14 mouse cellular contexts compared by ENCODE assay signal in genomic region chr11:3981536-3981935, GRCm38 (mm10). TPM values are rescaled to one million over a fixed set of nuclear protein-coding genes. Genes with fewer than 3 reads are reported as not detected.
A peak's percentile ranks its signal among the peaks of the same experiment; 100 is the strongest.
DNase-seq lines count a peak whose midpoint lies in the region; ATAC-seq lines count a peak whose summit lies in the region.
"Had no signal": no experiment of that assay in that cellular context is flagged by ENCODE, and none has a peak within 500 bp of the region (broad histone marks: within the 10 kb centered on the region; RNA-seq: fewer than 3 reads in every experiment).

No protein-coding gene starts in this region.

- peaks cover 9% of the 10 kb centered on the region; the same call in 1 of the 2 replicates for H3K27me3 ChIP-seq in kidney, embryonic 16.5 days (ENCODE audit: insufficient read depth, low read length)
- H3K27me3 ChIP-seq in embryonic facial prominence, embryonic 12.5 days, result peaks cover 14% of the 10 kb centered on the region; the same call in 1 of the 2 replicates
- H3K27me3 ChIP-seq in embryonic facial prominence, embryonic 15.5 days, result peaks cover 12% of the 10 kb centered on the region; the same call in 1 of the 2 replicates
- no peaks in the 10 kb centered on the region for H3K27me3 ChIP-seq in limb, embryonic 15.5 days
- H3K27me3 ChIP-seq in forebrain, embryonic 10.5 days (ENCODE audit: poor library complexity, severe bottlenecking), result peaks cover 31% of the 10 kb centered on the region

- ATAC-seq in kidney, embryonic 16.5 days (ENCODE audit: low FRiP score, low TSS enrichment), result no peak
- no peak for ATAC-seq in embryonic facial prominence, embryonic 12.5 days (ENCODE audit: insufficient number of reproducible peaks, insufficient read depth, low FRiP score, low TSS enrichment)
- no peak for ATAC-seq in embryonic facial prominence, embryonic 15.5 days (ENCODE audit: insufficient number of reproducible peaks, low FRiP score, low TSS enrichment, low read depth)
- no peak for ATAC-seq in limb, embryonic 15.5 days (ENCODE audit: insufficient number of reproducible peaks, low FRiP score, low TSS enrichment, low read depth)

- peaks cover 37% of the 10 kb centered on the region for H3K36me3 ChIP-seq in kidney, embryonic 16.5 days (ENCODE audit: insufficient read depth, low read length)
- peaks cover 40% of the 10 kb centered on the region for H3K36me3 ChIP-seq in embryonic facial prominence, embryonic 12.5 days
- H3K36me3 ChIP-seq in embryonic facial prominence, embryonic 15.5 days, result peaks cover 39% of the 10 kb centered on the region
- H3K36me3 ChIP-seq in limb, embryonic 15.5 days, result peaks cover 44% of the 10 kb centered on the region
- peaks cover 59% of the 10 kb centered on the region for H3K36me3 ChIP-seq in forebrain, embryonic 10.5 days (replicated peaks)

- no peak for DNase-seq in kidney, adult 18-20 months
- no peak for DNase-seq in spleen, adult 18-20 months
- no peak for DNase-seq in forebrain, embryonic 10.5 days (ENCODE audit: extremely low spot score, low spot score)
- DNase-seq: cerebellum, postnatal 10 days; gastrocnemius, postnatal 36 days; kidney, postnatal 36 days; liver, embryonic 13.5 days had no signal

- H3K4me3 ChIP-seq in kidney, embryonic 16.5 days (ENCODE audit: low read length), result no peak overlapping the region
- H3K4me3 ChIP-seq in embryonic facial prominence, embryonic 12.5 days, result no peak overlapping the region
- no peak overlapping the region for H3K4me3 ChIP-seq in embryonic facial prominence, embryonic 15.5 days (replicated peaks)
- H3K4me3 ChIP-seq in limb, embryonic 15.5 days, result no peak overlapping the region
- H3K4me3 ChIP-seq in forebrain, embryonic 10.5 days, result no peak overlapping the region
- H3K4me3 ChIP-seq: heart, embryonic 10.5 days; liver, embryonic 13.5 days had no signal

- peaks cover 19% of the 10 kb centered on the region; the same call in 1 of the 2 replicates for H3K4me1 ChIP-seq in kidney, embryonic 16.5 days (ENCODE audit: insufficient read depth, low read length)
- H3K4me1 ChIP-seq in embryonic facial prominence, embryonic 12.5 days, result peaks cover 16% of the 10 kb centered on the region
- H3K4me1 ChIP-seq in embryonic facial prominence, embryonic 15.5 days, result peaks cover 6% of the 10 kb centered on the region
- peaks cover 13% of the 10 kb centered on the region for H3K4me1 ChIP-seq in limb, embryonic 15.5 days
- H3K4me1 ChIP-seq in forebrain, embryonic 10.5 days, result peaks cover 26% of the 10 kb centered on the region

- WGBS in kidney, embryonic 16.5 days, result 50% methylated on average over 6 of the region's 6 CpGs
- WGBS in embryonic facial prominence, embryonic 12.5 days, result 33% methylated on average over 6 of the region's 6 CpGs
- WGBS in embryonic facial prominence, embryonic 15.5 days, result 30% methylated on average over 6 of the region's 6 CpGs
- 54% methylated on average over 6 of the region's 6 CpGs for WGBS in limb, embryonic 15.5 days
- WGBS in forebrain, embryonic 10.5 days, result 75% methylated on average over 6 of the region's 6 CpGs

- no peaks in the 10 kb centered on the region for H3K9me3 ChIP-seq in kidney, embryonic 16.5 days (ENCODE audit: low read length)
- no peaks in the 10 kb centered on the region for H3K9me3 ChIP-seq in embryonic facial prominence, embryonic 12.5 days
- H3K9me3 ChIP-seq in embryonic facial prominence, embryonic 15.5 days (replicated peaks), result no peaks in the 10 kb centered on the region
- H3K9me3 ChIP-seq in limb, embryonic 15.5 days, result no peaks in the 10 kb centered on the region
- H3K9me3 ChIP-seq in forebrain, embryonic 10.5 days, result no peaks in the 10 kb centered on the region
- H3K9me3 ChIP-seq: heart, embryonic 10.5 days; liver, embryonic 13.5 days had no signal

- H3K9ac ChIP-seq in kidney, embryonic 16.5 days (replicated peaks; ENCODE audit: low read length), result no peak overlapping the region
- no peak overlapping the region for H3K9ac ChIP-seq in embryonic facial prominence, embryonic 12.5 days
- no peak overlapping the region for H3K9ac ChIP-seq in embryonic facial prominence, embryonic 15.5 days
- H3K9ac ChIP-seq in limb, embryonic 15.5 days, result no peak overlapping the region
- H3K9ac ChIP-seq: liver, embryonic 13.5 days had no signal

- H3K27ac ChIP-seq in kidney, embryonic 16.5 days (ENCODE audit: low read length), result peak overlapping the region; percentile 48
- H3K27ac ChIP-seq in embryonic facial prominence, embryonic 12.5 days, result peak overlapping the region; percentile 61
- H3K27ac ChIP-seq in embryonic facial prominence, embryonic 15.5 days (replicated peaks), result peak overlapping the region; percentile 58; the same call in 1 of the 2 replicates
- 0 out of 2 replicates have a peak overlapping the region, but pooled peaks have one; percentile 27 for H3K27ac ChIP-seq in limb, embryonic 15.5 days
- no peak overlapping the region for H3K27ac ChIP-seq in forebrain, embryonic 10.5 days
- H3K27ac ChIP-seq: heart, embryonic 10.5 days; liver, embryonic 13.5 days had no signal

- no peak overlapping the region for H3K4me2 ChIP-seq in kidney, embryonic 16.5 days (replicated peaks; ENCODE audit: low read depth, low read length)
- no peak overlapping the region for H3K4me2 ChIP-seq in embryonic facial prominence, embryonic 12.5 days (replicated peaks)
- no peak overlapping the region for H3K4me2 ChIP-seq in embryonic facial prominence, embryonic 15.5 days (replicated peaks)
- no peak overlapping the region for H3K4me2 ChIP-seq in limb, embryonic 15.5 days
- H3K4me2 ChIP-seq: liver, embryonic 13.5 days had no signal

RNA-seq across cellular contexts. Expression of gene Gal3st1, which starts 1.9 kb away (rescaled TPM):
- polyA plus RNA-seq in kidney, embryonic 16.5 days (2015; fragmentation: Nextera tagmentation; extraction: Ambion mirVana), result 9.7 and 11.1 TPM in 2 replicates
- polyA plus RNA-seq in embryonic facial prominence, embryonic 12.5 days (2016; fragmentation: Nextera tagmentation; extraction: Ambion mirVana), result 2.2 and 2.4 TPM in 2 replicates
- 2.4 and 3.7 TPM in 2 replicates for polyA plus RNA-seq in embryonic facial prominence, embryonic 15.5 days (2015; fragmentation: Nextera tagmentation; extraction: Ambion mirVana)
- polyA plus RNA-seq in limb, embryonic 15.5 days (2015; fragmentation: Nextera tagmentation; extraction: Ambion mirVana), result 2.6 and 3.0 TPM in 2 replicates
- polyA plus RNA-seq in forebrain, embryonic 10.5 days (2016; fragmentation: Nextera tagmentation; extraction: Ambion mirVana), result 0.16 and 0.17 TPM in 2 replicates

RNA-seq across cellular contexts. Expression of gene 4930556J24Rik, which starts 5.0 kb away (rescaled TPM):
- 0.31 and 0.49 TPM in 2 replicates for polyA plus RNA-seq in kidney, embryonic 16.5 days (2015; fragmentation: Nextera tagmentation; extraction: Ambion mirVana)
- polyA plus RNA-seq in embryonic facial prominence, embryonic 12.5 days (2016; fragmentation: Nextera tagmentation; extraction: Ambion mirVana), result 0.18 and 0.25 TPM in 2 replicates
- 0.24 and 0.37 TPM in 2 replicates for polyA plus RNA-seq in embryonic facial prominence, embryonic 15.5 days (2015; fragmentation: Nextera tagmentation; extraction: Ambion mirVana)
- polyA plus RNA-seq in limb, embryonic 15.5 days (2015; fragmentation: Nextera tagmentation; extraction: Ambion mirVana), result 0.15 TPM in 1 of 2 replicates, not detected in the other
- 0.36 TPM in 2 replicates for polyA plus RNA-seq in forebrain, embryonic 10.5 days (2016; fragmentation: Nextera tagmentation; extraction: Ambion mirVana)
- polyA plus RNA-seq: forebrain, embryonic 11.5 days; liver, embryonic 13.5 days; thymus, postnatal 0 days had no signal

RNA-seq across cellular contexts. Expression of gene Pes1, which starts 17.8 kb away (rescaled TPM):
- polyA plus RNA-seq in kidney, embryonic 16.5 days (2015; fragmentation: Nextera tagmentation; extraction: Ambion mirVana), result 88.0 and 88.8 TPM in 2 replicates
- 79.1 and 82.2 TPM in 2 replicates for polyA plus RNA-seq in embryonic facial prominence, embryonic 12.5 days (2016; fragmentation: Nextera tagmentation; extraction: Ambion mirVana)
- 72.7 and 72.9 TPM in 2 replicates for polyA plus RNA-seq in embryonic facial prominence, embryonic 15.5 days (2015; fragmentation: Nextera tagmentation; extraction: Ambion mirVana)
- 76.6 and 77.4 TPM in 2 replicates for polyA plus RNA-seq in limb, embryonic 15.5 days (2015; fragmentation: Nextera tagmentation; extraction: Ambion mirVana)
- polyA plus RNA-seq in forebrain, embryonic 10.5 days (2016; fragmentation: Nextera tagmentation; extraction: Ambion mirVana), result 116 and 118 TPM in 2 replicates

RNA-seq across cellular contexts. Expression of gene Tcn2, which starts 49.6 kb away (rescaled TPM):
- polyA plus RNA-seq in kidney, embryonic 16.5 days (2015; fragmentation: Nextera tagmentation; extraction: Ambion mirVana), result 152 and 173 TPM in 2 replicates
- 34.6 and 36.1 TPM in 2 replicates for polyA plus RNA-seq in embryonic facial prominence, embryonic 12.5 days (2016; fragmentation: Nextera tagmentation; extraction: Ambion mirVana)
- 48.5 and 55.9 TPM in 2 replicates for polyA plus RNA-seq in embryonic facial prominence, embryonic 15.5 days (2015; fragmentation: Nextera tagmentation; extraction: Ambion mirVana)
- 49.4 and 56.2 TPM in 2 replicates for polyA plus RNA-seq in limb, embryonic 15.5 days (2015; fragmentation: Nextera tagmentation; extraction: Ambion mirVana)
- polyA plus RNA-seq in forebrain, embryonic 10.5 days (2016; fragmentation: Nextera tagmentation; extraction: Ambion mirVana), result 19.4 and 21.1 TPM in 2 replicates

RNA-seq across cellular contexts. Expression of gene Sec14l4, which starts 49.7 kb away (rescaled TPM):
- polyA plus RNA-seq in kidney, embryonic 16.5 days (2015; fragmentation: Nextera tagmentation; extraction: Ambion mirVana), result 0.41 TPM in 1 of 2 replicates, not detected in the other
- 0.23 TPM in 1 of 2 replicates, not detected in the other for polyA plus RNA-seq in embryonic facial prominence, embryonic 12.5 days (2016; fragmentation: Nextera tagmentation; extraction: Ambion mirVana)
- polyA plus RNA-seq in embryonic facial prominence, embryonic 15.5 days (2015; fragmentation: Nextera tagmentation; extraction: Ambion mirVana), result 0.81 and 0.94 TPM in 2 replicates
- 0.67 and 1.1 TPM in 2 replicates for polyA plus RNA-seq in limb, embryonic 15.5 days (2015; fragmentation: Nextera tagmentation; extraction: Ambion mirVana)
- polyA plus RNA-seq in forebrain, embryonic 10.5 days (2016; fragmentation: Nextera tagmentation; extraction: Ambion mirVana), result not detected in 2 replicates
- polyA plus RNA-seq: forebrain, embryonic 11.5 days had no signal
